Mouse (Mus musculus): ENCODE results near the gene Kifc5b. TPM values are rescaled to one million over a fixed set of nuclear protein-coding genes. Genes with fewer than 3 reads are reported as not detected.

The Kifc5b gene
- polyA plus RNA-seq, 1 experiment = 15.4 TPM

GRCm38 (mm10) chr17:26939178-26939972 is 22.5 kb downstream of the Kifc5b start, which contains the start of gene Cuta:
TSS of gene Cuta (minus strand) at chr17:26939569.
- no peaks in the 10 kb centered on the region for H3K36me3 ChIP-seq (ENCODE audit: control insufficient read depth, insufficient read depth)
- peak within 1 kb of the TSS; percentile 58 for H3ac ChIP-seq (ENCODE audit: control insufficient read depth, insufficient read length)
- no peaks in the 10 kb centered on the region for H3K27me3 ChIP-seq (ENCODE audit: control insufficient read depth, insufficient read depth, insufficient read length)
- H3K79me2 ChIP-seq (ENCODE audit: control insufficient read depth, insufficient read depth) = peaks cover 13% of the 10 kb centered on the region
- peak within 1 kb of the TSS; percentile 99 for H3K4me2 ChIP-seq (ENCODE audit: low read depth)
- TF ChIP-seq POLR2A (IDR thresholded peaks at IDR 0.05; ENCODE audit: insufficient read length, low read depth) (peak; percentile 91), MYOG (IDR thresholded peaks at IDR 0.05; ENCODE audit: control insufficient read depth in 1 of 3, insufficient read depth in 1 of 3, insufficient read length in 2 of 3, low read depth in 2 of 3) (no peak), SRF (IDR thresholded peaks at IDR 0.05; ENCODE audit: control insufficient read depth, insufficient read length, low read depth) (peak; percentile 65), POLR2AphosphoS2 (IDR thresholded peaks at IDR 0.05; ENCODE audit: insufficient read length, low read depth) (peak; percentile 97), CEBPB (IDR thresholded peaks at IDR 0.05; ENCODE audit: insufficient read depth, poor library complexity, severe bottlenecking) (no peak), TCF3 (IDR thresholded peaks at IDR 0.05; ENCODE audit: insufficient read length, low read depth) (no peak), MYOD1 (IDR thresholded peaks at IDR 0.05; ENCODE audit: control insufficient read depth in 1 of 3, insufficient read length in 2 of 3, low read depth in 2 of 3) (peak in 1 of 3 experiments; percentile 0), REST (IDR thresholded peaks at IDR 0.05; ENCODE audit: insufficient read depth, insufficient read length) (no peak), USF1 (IDR thresholded peaks at IDR 0.05; ENCODE audit: low read depth) (peak; percentile 95)
- peak within 1 kb of the TSS; percentile 71 for H3K4me3 ChIP-seq

GRCm38 (mm10) chr17:26939973-26940300 is 23.0 kb downstream of the Kifc5b start:
- Histone ChIP-seq H3K27me3 (ENCODE audit: control insufficient read depth, insufficient read depth, insufficient read length) (no peaks in the 10 kb centered on the region), H3K4me3 (peak overlapping the region; percentile 71), H3K36me3 (ENCODE audit: control insufficient read depth, insufficient read depth) (no peaks in the 10 kb centered on the region), H3K4me2 (ENCODE audit: low read depth) (peak overlapping the region; percentile 84), H3K79me2 (ENCODE audit: control insufficient read depth, insufficient read depth) (peaks cover 13% of the 10 kb centered on the region), H3ac (ENCODE audit: control insufficient read depth, insufficient read length) (peak overlapping the region; percentile 58)
- TF ChIP-seq E2F4 (IDR thresholded peaks at IDR 0.05; ENCODE audit: insufficient read depth) = no peak
- peak in 1 of 3 experiments; percentile 0 for TF ChIP-seq MYOD1 (IDR thresholded peaks at IDR 0.05; ENCODE audit: control insufficient read depth in 1 of 3, insufficient read length in 2 of 3, low read depth in 2 of 3)
- no peak for TF ChIP-seq POLR2A (IDR thresholded peaks at IDR 0.05; ENCODE audit: insufficient read length, low read depth)
- peak in 1 of 3 experiments; percentile 57 for TF ChIP-seq MYOG (IDR thresholded peaks at IDR 0.05; ENCODE audit: control insufficient read depth in 1 of 3, insufficient read depth in 1 of 3, insufficient read length in 2 of 3, low read depth in 2 of 3)
- TF ChIP-seq USF1 (IDR thresholded peaks at IDR 0.05; ENCODE audit: low read depth) = no peak
- no peak for TF ChIP-seq TCF12 (IDR thresholded peaks at IDR 0.05; ENCODE audit: insufficient read depth, poor library complexity, severe bottlenecking)
- TF ChIP-seq REST (IDR thresholded peaks at IDR 0.05; ENCODE audit: insufficient read depth, insufficient read length) = no peak
- no peak for TF ChIP-seq POLR2AphosphoS2 (IDR thresholded peaks at IDR 0.05; ENCODE audit: insufficient read length, low read depth)
- no peak for TF ChIP-seq SRF (IDR thresholded peaks at IDR 0.05; ENCODE audit: control insufficient read depth, insufficient read length, low read depth)
- TF ChIP-seq TCF3 (IDR thresholded peaks at IDR 0.05; ENCODE audit: insufficient read length, low read depth) = no peak
- TF ChIP-seq MAX (IDR thresholded peaks at IDR 0.05; ENCODE audit: low read depth) = no peak
- TF ChIP-seq CEBPB (IDR thresholded peaks at IDR 0.05; ENCODE audit: insufficient read depth, poor library complexity, severe bottlenecking) = no peak

- Histone ChIP-seq H3K4me2 (ENCODE audit: low read depth) (peak within 1 kb of the TSS; percentile 84), H3K79me2 (ENCODE audit: control insufficient read depth, insufficient read depth) (peaks cover 13% of the 10 kb centered on the region), H3K4me3 (peak within 1 kb of the TSS; percentile 71), H3K36me3 (ENCODE audit: control insufficient read depth, insufficient read depth) (no peaks in the 10 kb centered on the region), H3K27me3 (ENCODE audit: control insufficient read depth, insufficient read depth, insufficient read length) (no peaks in the 10 kb centered on the region), H3ac (ENCODE audit: control insufficient read depth, insufficient read length) (peak within 1 kb of the TSS; percentile 58)
- no peak for TF ChIP-seq CEBPB (IDR thresholded peaks at IDR 0.05; ENCODE audit: insufficient read depth, poor library complexity, severe bottlenecking)
- TF ChIP-seq POLR2A (IDR thresholded peaks at IDR 0.05; ENCODE audit: insufficient read length, low read depth) = no peak
- TF ChIP-seq E2F4 (IDR thresholded peaks at IDR 0.05; ENCODE audit: insufficient read depth) = no peak
These were observed 24.3 kb downstream of the Kifc5b start, which contains the start of gene Syngap1 for GRCm38 (mm10) chr17:26941031-26941789. TSS of gene Syngap1 (plus strand) at chr17:26941253.

- Histone ChIP-seq H3ac (ENCODE audit: control insufficient read depth, insufficient read length) (no peak overlapping the region), H3K27me3 (ENCODE audit: control insufficient read depth, insufficient read depth, insufficient read length) (no peaks in the 10 kb centered on the region), H3K4me2 (ENCODE audit: low read depth) (peak overlapping the region; percentile 84), H3K36me3 (ENCODE audit: control insufficient read depth, insufficient read depth) (no peaks in the 10 kb centered on the region), H3K4me3 (peak overlapping the region; percentile 71), H3K79me2 (ENCODE audit: control insufficient read depth, insufficient read depth) (peaks cover 12% of the 10 kb centered on the region)
- TF ChIP-seq MYOD1 (IDR thresholded peaks at IDR 0.05; ENCODE audit: control insufficient read depth in 1 of 3, insufficient read length in 2 of 3, low read depth in 2 of 3) = no peak
- TF ChIP-seq MYOG (IDR thresholded peaks at IDR 0.05; ENCODE audit: control insufficient read depth in 1 of 3, insufficient read depth in 1 of 3, insufficient read length in 2 of 3, low read depth in 2 of 3) = no peak
These were observed 25.1 kb downstream of the Kifc5b start for GRCm38 (mm10) chr17:26941841-26942570.
